Mouse (Mus musculus) CH12.LX (cell line): Measurements from ENCODE around the gene Ezh1.

ENCODE experiments used
- CHD1 ChIP-seq: IDR thresholded peaks from 2 replicates; pipeline ENCODE4 v1.6.1; 2012; ENCODE audit warnings: low read depth, low read length, improper control_type of control experiment, inconsistent platforms
- CTCF ChIP-seq, 2 experiments: IDR thresholded peaks in 1 of 2; conservative IDR thresholded peaks in 1 of 2; 2 replicates each; pipeline ENCODE4 v1.5.1; 2011 to 2012; ENCODE audit warnings: low read depth in 2 of 2, low read length in 2 of 2, improper control_type of control experiment in 1 of 2, inconsistent platforms in 1 of 2, mild to moderate bottlenecking in 1 of 2, moderate library complexity in 1 of 2
- EP300 ChIP-seq: IDR thresholded peaks from 2 replicates; pipeline ENCODE4 v1.6.1; 2011; ENCODE audit warnings: low read length, improper control_type of control experiment
- HCFC1 ChIP-seq: IDR thresholded peaks from 2 replicates; pipeline ENCODE4 v1.6.1; 2012; ENCODE audit warnings: low read depth, mild to moderate bottlenecking, inconsistent platforms, low read length, improper control_type of control experiment
- KAT2A ChIP-seq: IDR thresholded peaks from 2 replicates; pipeline ENCODE4 v1.6.1; 2012; ENCODE audit warnings: low read length, improper control_type of control experiment, inconsistent platforms; ENCODE audit not compliant: insufficient replicate concordance
- MAFK ChIP-seq: IDR thresholded peaks from 2 replicates; pipeline ENCODE4 v1.6.1; 2011; ENCODE audit warnings: low read length, improper control_type of control experiment; ENCODE audit not compliant: insufficient replicate concordance
- MEF2A ChIP-seq: IDR thresholded peaks from 2 replicates; pipeline ENCODE4 v1.6.1; 2014; ENCODE audit warnings: low read depth, mild to moderate bottlenecking, inconsistent platforms, low read length, improper control_type of control experiment, borderline replicate concordance
- NRF1 ChIP-seq: IDR thresholded peaks from 2 replicates; pipeline ENCODE4 v1.6.1; 2014; ENCODE audit warnings: low read depth, mild to moderate bottlenecking, inconsistent platforms, low read length, improper control_type of control experiment, moderate library complexity
- POLR2A ChIP-seq: IDR thresholded peaks from 2 replicates; pipeline ENCODE4 v1.6.1; 2011; ENCODE audit warnings: low read depth, mild to moderate bottlenecking, improper control_type of control experiment, low read length
- POLR2AphosphoS2 ChIP-seq: IDR thresholded peaks from 2 replicates; pipeline ENCODE4 v1.6.1; 2011; ENCODE audit warnings: low read depth, low read length, improper control_type of control experiment
- RCOR1 ChIP-seq: conservative IDR thresholded peaks from 2 replicates; pipeline ENCODE4 v1.6.1; 2012; ENCODE audit warnings: low read depth, mild to moderate bottlenecking, inconsistent platforms, low read length, improper control_type of control experiment
- SIN3A ChIP-seq: IDR thresholded peaks from 2 replicates; pipeline ENCODE4 v1.6.1; 2012; ENCODE audit warnings: low read length, improper control_type of control experiment, inconsistent platforms
- ZMIZ1 ChIP-seq: IDR thresholded peaks from 2 replicates; pipeline ENCODE4 v1.6.1; 2012; ENCODE audit warnings: low read depth, mild to moderate bottlenecking, inconsistent platforms, low read length, improper control_type of control experiment

GRCm38 (mm10) chr11:101172434-101172815, 53.8 kb downstream of the Ezh1 start:
- TF ChIP-seq SIN3A: no peak
- TF ChIP-seq NRF1: no peak
- no peak for TF ChIP-seq CTCF (conservative IDR thresholded peaks at IDR 0.05 in 1 of 2, IDR thresholded peaks at IDR 0.05 in 1 of 2; ENCODE audit: low read depth in 2 of 2, low read length in 2 of 2)
- no peak for TF ChIP-seq POLR2A
- no peak for TF ChIP-seq KAT2A
- TF ChIP-seq CHD1: no peak
- no peak for TF ChIP-seq EP300
- TF ChIP-seq HCFC1: no peak
- no peak for TF ChIP-seq ZMIZ1
- TF ChIP-seq MEF2A: no peak
- no peak for TF ChIP-seq POLR2AphosphoS2
- TF ChIP-seq MAFK: no peak
- TF ChIP-seq RCOR1: no peak
